Mouse (Mus musculus): ENCODE results near the gene Galk2. TPM values are rescaled to one million over a fixed set of nuclear protein-coding genes. Genes with fewer than 3 reads are reported as not detected.

The Galk2 gene
- polyA plus RNA-seq, 1 experiment from 2014 or later = 9.6 TPM

DNA sequence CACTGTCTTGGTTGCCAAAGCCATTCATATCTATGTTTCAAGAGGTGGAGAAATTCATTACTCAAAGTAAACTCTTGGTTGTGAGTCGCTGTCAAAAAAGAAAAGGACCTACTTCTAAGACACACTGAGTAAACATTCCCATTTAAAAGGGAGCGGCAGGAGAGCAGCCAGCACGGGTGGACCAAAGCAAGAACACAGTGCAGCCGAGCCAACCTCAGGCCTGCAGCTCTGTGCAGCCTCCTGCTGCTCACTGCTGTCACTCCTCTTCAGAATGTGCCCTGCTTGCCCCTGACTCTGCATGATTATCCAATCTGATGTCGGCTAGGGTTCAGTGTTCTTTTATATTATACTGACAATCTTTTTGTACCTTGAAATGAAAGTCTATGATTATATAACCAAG lies 62.4 kb downstream of the Galk2 start:
- no peaks in the 10 kb centered on the region for H3K9me3 ChIP-seq (ENCODE audit: low read length)
- 71% methylated on average over 5 of the region's 5 CpGs for WGBS (ENCODE audit: insufficient replicate concordance)
- ATAC-seq = no peak

DNA sequence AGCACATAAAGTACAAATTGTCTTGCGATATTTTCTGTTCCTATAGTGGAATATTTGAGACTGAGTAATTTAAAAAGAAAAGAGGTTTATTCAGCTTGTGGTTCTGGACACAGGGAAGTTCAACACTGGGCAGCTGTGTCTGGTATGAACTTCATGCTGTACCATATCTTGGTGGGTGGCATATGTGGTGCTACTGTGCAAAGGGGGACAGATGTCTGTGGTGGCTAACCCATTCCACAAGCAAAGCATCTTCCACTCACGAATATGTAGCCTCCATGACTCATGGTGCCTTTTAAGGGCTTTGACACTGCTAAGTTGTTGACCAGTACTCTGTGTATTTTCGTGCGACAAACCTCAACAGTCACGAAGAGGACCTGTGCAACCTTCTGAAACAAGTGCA lies 63.2 kb downstream of the Galk2 start:
- no peaks in the 10 kb centered on the region for H3K27me3 ChIP-seq (ENCODE audit: insufficient read depth, low read length)
- ATAC-seq (no peak), DNase-seq (no peak)
- H3K9me3 ChIP-seq (ENCODE audit: low read length) = no peaks in the 10 kb centered on the region
- no peak overlapping the region for H3K9ac ChIP-seq (replicated peaks)
- no peak overlapping the region for H3K27ac ChIP-seq (ENCODE audit: low read depth)
- no peaks in the 10 kb centered on the region for H3K4me1 ChIP-seq (ENCODE audit: insufficient read depth)
- no peaks in the 10 kb centered on the region for H3K36me3 ChIP-seq (replicated peaks; ENCODE audit: insufficient read depth, low read length)
- no peak overlapping the region for H3K4me3 ChIP-seq (ENCODE audit: low read depth, low read length)
- H3K4me2 ChIP-seq (ENCODE audit: low read depth, low read length) = no peak overlapping the region
- WGBS (ENCODE audit: insufficient replicate concordance) = 88% methylated on average over 5 of the region's 5 CpGs
- TF ChIP-seq CTCF (IDR thresholded peaks at IDR 0.05; ENCODE audit: low read depth) (no peak), EP300 (IDR thresholded peaks at IDR 0.05; ENCODE audit: low read depth) (no peak)

More for the DNA sequence above, 62.4 kb downstream of the Galk2 start:
- Histone ChIP-seq H3K27ac (ENCODE audit: low read depth) (no peak overlapping the region), H3K27me3 (ENCODE audit: insufficient read depth, low read length) (no peaks in the 10 kb centered on the region), H3K4me3 (ENCODE audit: low read depth, low read length) (no peak overlapping the region), H3K4me2 (ENCODE audit: low read depth, low read length) (no peak overlapping the region), H3K4me1 (ENCODE audit: insufficient read depth) (no peaks in the 10 kb centered on the region), H3K36me3 (replicated peaks; ENCODE audit: insufficient read depth, low read length) (no peaks in the 10 kb centered on the region), H3K9ac (replicated peaks) (no peak overlapping the region)
- no peak for DNase-seq
- TF ChIP-seq EP300 (IDR thresholded peaks at IDR 0.05; ENCODE audit: low read depth) = no peak
- no peak for TF ChIP-seq CTCF (IDR thresholded peaks at IDR 0.05; ENCODE audit: low read depth)

DNA sequence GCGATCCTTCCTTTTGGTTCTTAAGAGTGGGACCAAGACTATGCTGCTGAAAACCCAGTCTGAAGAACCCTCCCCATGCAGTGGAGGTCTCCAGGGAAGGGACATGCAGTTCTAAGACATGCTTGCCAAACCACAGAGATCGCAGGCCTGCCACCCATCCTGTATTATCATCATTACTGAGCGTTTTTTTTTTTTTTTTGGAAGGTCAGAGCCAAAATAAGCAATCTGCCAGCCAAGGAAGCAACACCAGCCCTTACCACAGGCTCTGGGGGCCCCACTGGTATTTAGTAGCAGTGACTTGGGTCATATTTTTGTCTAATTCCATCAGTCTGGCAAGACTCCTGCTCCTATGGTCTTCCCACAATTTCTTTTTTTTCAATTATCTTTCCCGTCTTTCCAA lies 64.0 kb downstream of the Galk2 start:
- DNase-seq = no peak
- no peak overlapping the region for H3K4me3 ChIP-seq (ENCODE audit: low read depth, low read length)
- 48% methylated on average over 4 of the region's 4 CpGs for WGBS (ENCODE audit: insufficient replicate concordance)

DNA sequence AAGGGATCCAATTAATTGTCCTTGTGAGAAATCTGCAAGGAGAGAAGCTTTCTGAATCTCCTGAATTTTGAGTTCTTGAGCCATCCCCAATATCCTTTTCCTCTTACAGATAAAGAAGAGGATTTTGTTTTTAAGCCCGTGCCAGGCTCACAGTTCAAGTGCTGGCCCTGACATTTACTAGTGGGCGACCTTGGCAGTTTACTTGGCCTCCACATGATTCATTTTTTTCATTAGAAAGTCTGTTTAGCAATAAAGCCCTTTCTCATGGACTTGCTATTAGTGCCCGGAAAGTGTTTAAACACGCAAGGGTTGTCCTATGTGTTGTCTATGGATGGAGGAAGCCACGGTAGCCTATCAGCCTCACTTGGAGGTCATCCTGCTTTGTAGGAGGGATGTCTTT lies 64.4 kb downstream of the Galk2 start:
- Histone ChIP-seq H3K4me2 (ENCODE audit: low read depth, low read length) (no peak overlapping the region), H3K9me3 (ENCODE audit: low read length) (no peaks in the 10 kb centered on the region), H3K36me3 (replicated peaks; ENCODE audit: insufficient read depth, low read length) (no peaks in the 10 kb centered on the region), H3K4me3 (ENCODE audit: low read depth, low read length) (no peak overlapping the region), H3K27me3 (ENCODE audit: insufficient read depth, low read length) (no peaks in the 10 kb centered on the region), H3K9ac (replicated peaks) (no peak overlapping the region), H3K27ac (ENCODE audit: low read depth) (no peak overlapping the region), H3K4me1 (ENCODE audit: insufficient read depth) (no peaks in the 10 kb centered on the region)
- TF ChIP-seq CTCF (IDR thresholded peaks at IDR 0.05; ENCODE audit: low read depth) = no peak
- no peak for TF ChIP-seq EP300 (IDR thresholded peaks at IDR 0.05; ENCODE audit: low read depth)
- DNase-seq (no peak), ATAC-seq (no peak)
- WGBS (ENCODE audit: insufficient replicate concordance) = 78% methylated on average over 5 of the region's 5 CpGs

More for the DNA sequence above, 64.0 kb downstream of the Galk2 start:
- Histone ChIP-seq H3K9ac (replicated peaks) (no peak overlapping the region), H3K9me3 (ENCODE audit: low read length) (no peaks in the 10 kb centered on the region), H3K27ac (ENCODE audit: low read depth) (no peak overlapping the region), H3K4me2 (ENCODE audit: low read depth, low read length) (no peak overlapping the region), H3K27me3 (ENCODE audit: insufficient read depth, low read length) (no peaks in the 10 kb centered on the region), H3K4me1 (ENCODE audit: insufficient read depth) (no peaks in the 10 kb centered on the region), H3K36me3 (replicated peaks; ENCODE audit: insufficient read depth, low read length) (no peaks in the 10 kb centered on the region)
- ATAC-seq = no peak
- TF ChIP-seq CTCF (IDR thresholded peaks at IDR 0.05; ENCODE audit: low read depth) = no peak
- TF ChIP-seq EP300 (IDR thresholded peaks at IDR 0.05; ENCODE audit: low read depth) = peak; percentile 38; the same call in 1 of the 2 replicates

DNA sequence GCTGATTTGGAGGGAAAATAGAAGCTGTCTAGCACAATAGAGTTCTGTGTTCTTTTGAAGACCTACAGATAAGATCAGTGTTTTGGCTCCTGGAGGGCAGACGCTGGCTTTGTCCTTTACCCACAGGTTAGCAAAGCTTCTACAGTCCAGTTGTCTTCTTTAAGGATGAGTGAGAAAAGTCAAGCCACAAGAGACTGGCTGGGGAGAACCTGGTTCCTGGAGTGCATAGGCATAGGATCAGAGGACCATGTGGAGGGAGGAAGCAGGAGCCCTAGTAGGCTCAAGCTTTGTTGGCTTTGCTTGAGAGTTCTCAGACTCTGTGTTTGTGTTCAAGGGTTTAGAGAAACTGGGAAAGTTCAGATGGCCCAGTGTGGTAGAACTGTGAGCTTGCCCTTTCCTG lies 65.6 kb downstream of the Galk2 start:
- H3K27me3 ChIP-seq (ENCODE audit: insufficient read depth, low read length) = no peaks in the 10 kb centered on the region
- H3K27ac ChIP-seq (ENCODE audit: low read depth) = no peak overlapping the region
- H3K9me3 ChIP-seq (ENCODE audit: low read length) = no peaks in the 10 kb centered on the region
- H3K4me3 ChIP-seq (ENCODE audit: low read depth, low read length) = no peak overlapping the region
- no peak overlapping the region for H3K4me2 ChIP-seq (ENCODE audit: low read depth, low read length)
- TF ChIP-seq EP300 (IDR thresholded peaks at IDR 0.05; ENCODE audit: low read depth) = no peak
- TF ChIP-seq CTCF (IDR thresholded peaks at IDR 0.05; ENCODE audit: low read depth) = no peak
- H3K4me1 ChIP-seq (ENCODE audit: insufficient read depth) = no peaks in the 10 kb centered on the region
- 54% methylated on average over 1 of the region's 1 CpGs for WGBS (ENCODE audit: insufficient replicate concordance)
- no peak for DNase-seq
- ATAC-seq = no peak
- no peak overlapping the region for H3K9ac ChIP-seq (replicated peaks)
- H3K36me3 ChIP-seq (replicated peaks; ENCODE audit: insufficient read depth, low read length) = 0 out of 2 replicates have a peak, but pooled peaks cover 1% of the 10 kb centered on the region

DNA sequence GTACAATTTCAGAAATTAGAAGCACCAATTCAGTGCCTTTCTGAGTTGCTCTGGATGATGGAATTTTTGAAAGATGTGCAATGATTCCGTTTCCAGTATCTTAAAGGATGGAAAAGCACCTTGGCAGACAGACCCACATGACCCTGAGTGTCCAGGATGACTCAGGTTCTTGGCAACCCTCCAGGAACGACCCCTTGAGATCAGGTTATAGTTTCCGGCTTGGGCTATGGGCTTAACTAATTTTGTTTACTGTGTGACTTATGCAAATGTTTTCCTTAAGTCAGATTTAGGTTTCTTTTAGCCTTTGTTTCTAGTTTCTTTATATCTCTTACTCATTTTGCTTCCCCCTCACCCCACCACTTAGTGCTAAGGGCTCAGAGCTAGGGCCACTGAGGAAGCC lies 66.2 kb downstream of the Galk2 start:
- H3K9ac ChIP-seq (replicated peaks) = no peak overlapping the region
- no peak for TF ChIP-seq EP300 (IDR thresholded peaks at IDR 0.05; ENCODE audit: low read depth)
- TF ChIP-seq CTCF (IDR thresholded peaks at IDR 0.05; ENCODE audit: low read depth) = no peak
- no peak for ATAC-seq
- H3K4me2 ChIP-seq (ENCODE audit: low read depth, low read length) = no peak overlapping the region
- no peak overlapping the region for H3K4me3 ChIP-seq (ENCODE audit: low read depth, low read length)
- H3K36me3 ChIP-seq (replicated peaks; ENCODE audit: insufficient read depth, low read length) = 0 out of 2 replicates have a peak, but pooled peaks cover 2% of the 10 kb centered on the region
- no peaks in the 10 kb centered on the region for H3K9me3 ChIP-seq (ENCODE audit: low read length)
- no peak for DNase-seq
- no peaks in the 10 kb centered on the region for H3K4me1 ChIP-seq (ENCODE audit: insufficient read depth)
- no peaks in the 10 kb centered on the region for H3K27me3 ChIP-seq (ENCODE audit: insufficient read depth, low read length)
- no peak overlapping the region for H3K27ac ChIP-seq (ENCODE audit: low read depth)
- WGBS (ENCODE audit: insufficient replicate concordance) = 71% methylated on average over 3 of the region's 3 CpGs

DNA sequence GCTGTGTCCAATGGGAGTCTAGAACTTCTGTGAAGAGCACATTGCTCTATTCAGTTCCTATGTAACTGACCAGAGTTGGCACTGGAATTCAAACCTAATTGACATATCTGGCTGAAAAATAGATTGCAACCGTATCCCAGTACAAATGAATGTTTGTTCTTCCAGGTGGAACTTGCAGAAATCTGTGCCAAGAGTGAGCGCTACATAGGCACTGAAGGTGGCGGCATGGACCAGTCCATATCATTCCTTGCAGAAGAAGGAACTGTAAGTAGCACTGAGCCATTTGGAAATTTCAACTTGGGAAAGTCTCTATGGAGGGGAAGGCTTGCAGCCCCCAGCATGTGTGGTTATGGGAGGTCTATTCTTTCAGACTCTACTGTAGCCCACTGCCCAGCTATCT lies 70.5 kb downstream of the Galk2 start:
- H3K4me2 ChIP-seq (ENCODE audit: low read depth, low read length) = no peak overlapping the region
- TF ChIP-seq CTCF (IDR thresholded peaks at IDR 0.05; ENCODE audit: low read depth) = no peak
- TF ChIP-seq EP300 (IDR thresholded peaks at IDR 0.05; ENCODE audit: low read depth) = no peak
- H3K9me3 ChIP-seq (ENCODE audit: low read length) = no peaks in the 10 kb centered on the region
- 0 out of 2 replicates have a peak, but pooled peaks cover 4% of the 10 kb centered on the region for H3K36me3 ChIP-seq (replicated peaks; ENCODE audit: insufficient read depth, low read length)
- H3K4me3 ChIP-seq (ENCODE audit: low read depth, low read length) = no peak overlapping the region
- H3K27me3 ChIP-seq (ENCODE audit: insufficient read depth, low read length) = no peaks in the 10 kb centered on the region
- ATAC-seq (no peak), DNase-seq (no peak)
- H3K4me1 ChIP-seq (ENCODE audit: insufficient read depth) = no peaks in the 10 kb centered on the region
- WGBS (ENCODE audit: insufficient replicate concordance) = 81% methylated on average over 3 of the region's 3 CpGs
- no peak overlapping the region for H3K9ac ChIP-seq (replicated peaks)
- no peak overlapping the region for H3K27ac ChIP-seq (ENCODE audit: low read depth)

All from liver, postnatal 0 days (tissue).